Mouse (Mus musculus) frontal cortex, postnatal 36 days (tissue): Measurements from ENCODE around the gene Ptcd2.
A peak's percentile ranks its signal among the peaks of the same experiment; 100 is the strongest.

Source experiments
- DNase-seq, 2 experiments: peaks; one replicate each; pipeline ENCODE4 v3.0.0; 2022; ENCODE audit warnings: low spot score in 2 of 2

Gene Ptcd2

GRCm38 (mm10) chr13:99306164-99306563 lies 38.3 kb downstream of the Ptcd2 start:
- no peak for DNase-seq

- no peak for DNase-seq
Measured at GRCm38 (mm10) chr13:99305186-99305585, 39.3 kb downstream of the Ptcd2 start.

- no peak for DNase-seq
Measured at GRCm38 (mm10) chr13:99304365-99304764, 40.1 kb downstream of the Ptcd2 start.

GRCm38 (mm10) chr13:99303846-99304245 lies 40.7 kb downstream of the Ptcd2 start:
- DNase-seq, result peak; percentile 40 to 83

GRCm38 (mm10) chr13:99299921-99300320 lies 44.6 kb downstream of the Ptcd2 start:
- peak in 1 of 2 experiments; percentile 19 for DNase-seq

GRCm38 (mm10) chr13:99294176-99294575 lies 50.3 kb downstream of the Ptcd2 start:
- no peak for DNase-seq

GRCm38 (mm10) chr13:99290766-99291165 lies 53.7 kb downstream of the Ptcd2 start:
- DNase-seq, result no peak

GRCm38 (mm10) chr13:99287786-99288185 lies 56.7 kb downstream of the Ptcd2 start:
- DNase-seq, result no peak

- no peak for DNase-seq
Measured at GRCm38 (mm10) chr13:99287207-99287606, 57.3 kb downstream of the Ptcd2 start.

GRCm38 (mm10) chr13:99285241-99285640 lies 59.3 kb downstream of the Ptcd2 start:
- no peak for DNase-seq

GRCm38 (mm10) chr13:99284400-99285160 lies 59.9 kb downstream of the Ptcd2 start:
- DNase-seq, result peak; percentile 40 to 63

- no peak for DNase-seq
Measured at GRCm38 (mm10) chr13:99283916-99284315, 60.6 kb downstream of the Ptcd2 start.

GRCm38 (mm10) chr13:99282961-99283360 lies 61.5 kb downstream of the Ptcd2 start:
- DNase-seq, result no peak

- DNase-seq, result no peak
Measured at GRCm38 (mm10) chr13:99279351-99279750, 65.2 kb downstream of the Ptcd2 start.

GRCm38 (mm10) chr13:99278511-99278910 lies 66.0 kb downstream of the Ptcd2 start:
- DNase-seq, result no peak

GRCm38 (mm10) chr13:99277521-99277920 lies 67.0 kb downstream of the Ptcd2 start:
- DNase-seq, result no peak

GRCm38 (mm10) chr13:99272046-99272445 lies 72.5 kb downstream of the Ptcd2 start:
- no peak for DNase-seq
